Mouse (Mus musculus): Measurements from ENCODE around the gene Dhx32. TPM values are rescaled to one million over a fixed set of nuclear protein-coding genes. Genes with fewer than 3 reads are reported as not detected.
A peak's percentile ranks its signal among the peaks of the same experiment; 100 is the strongest.

Gene Dhx32
- polyA plus RNA-seq, 1 experiment from 2014 or later = 27.7 TPM

DNA sequence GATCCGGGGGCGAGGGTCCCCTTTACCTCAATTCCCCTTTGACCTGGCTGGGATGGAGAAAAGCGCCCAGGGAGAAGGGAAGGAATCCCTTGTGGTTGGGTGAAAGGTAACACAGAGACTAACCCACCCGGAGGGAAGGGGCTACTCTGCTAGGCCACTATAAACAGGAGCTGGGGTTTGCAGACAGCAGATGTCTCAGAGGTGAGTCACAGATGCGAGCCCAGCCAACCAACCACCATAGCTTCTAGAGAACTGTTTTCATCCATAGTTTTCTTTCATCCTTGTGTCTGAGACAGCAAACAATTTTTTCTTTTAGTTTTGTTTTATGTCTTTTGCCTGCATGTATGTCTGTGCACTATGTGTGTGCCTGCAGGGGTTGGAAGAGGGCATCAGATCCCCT, 17.4 kb upstream of the Dhx32 start:
- Histone ChIP-seq H3K27ac (ENCODE audit: low read length) (no peak overlapping the region), H3K36me3 (ENCODE audit: control insufficient read depth, insufficient read depth, low read length) (no peaks in the 10 kb centered on the region), H3K27me3 (ENCODE audit: control insufficient read depth, insufficient read depth, low read depth, low read length) (no peaks in the 10 kb centered on the region), H3K4me2 (ENCODE audit: low read depth, low read length) (no peak overlapping the region), H3K9ac (ENCODE audit: low read length) (no peak overlapping the region), H3K4me3 (ENCODE audit: low read length) (no peak overlapping the region), H3K4me1 (replicated peaks; ENCODE audit: control insufficient read depth, insufficient read depth, low read length) (no peaks in the 10 kb centered on the region), H3K9me3 (ENCODE audit: control insufficient read depth, low read length) (no peaks in the 10 kb centered on the region)
- 67% methylated on average over 5 of the region's 5 CpGs for WGBS
- no peak for ATAC-seq (ENCODE audit: low read depth)

DNA sequence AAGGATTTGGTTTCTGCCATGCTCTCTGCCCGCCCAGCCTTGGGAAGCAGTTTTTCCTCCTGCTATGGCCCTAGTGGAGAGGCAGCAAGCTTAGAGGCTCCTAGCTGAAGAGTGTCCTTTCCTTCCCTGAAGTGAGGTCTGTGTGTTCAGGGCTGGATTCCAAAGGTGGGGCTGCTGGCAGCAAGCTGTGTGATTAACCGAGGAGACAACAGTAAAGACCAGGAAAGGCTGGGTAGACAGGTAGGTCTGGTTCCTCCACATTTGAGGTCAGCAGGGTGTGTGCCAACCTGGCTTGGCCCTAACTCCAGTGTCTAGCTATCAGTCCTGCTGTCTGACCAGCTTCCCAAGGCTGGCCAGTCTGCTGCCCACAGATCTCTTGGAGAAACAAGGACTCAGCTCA, 12.2 kb upstream of the Dhx32 start:
- WGBS = 48% methylated on average over 2 of the region's 2 CpGs
- no peaks in the 10 kb centered on the region for H3K27me3 ChIP-seq (ENCODE audit: control insufficient read depth, insufficient read depth, low read depth, low read length)
- ATAC-seq (ENCODE audit: low read depth) = peak; percentile 47
- no peaks in the 10 kb centered on the region for H3K36me3 ChIP-seq (ENCODE audit: control insufficient read depth, insufficient read depth, low read length)
- H3K9me3 ChIP-seq (ENCODE audit: control insufficient read depth, low read length) = no peaks in the 10 kb centered on the region
- no peak overlapping the region for H3K4me3 ChIP-seq (ENCODE audit: low read length)
- no peak overlapping the region for H3K4me2 ChIP-seq (ENCODE audit: low read depth, low read length)
- no peak overlapping the region for H3K9ac ChIP-seq (ENCODE audit: low read length)
- peaks cover 6% of the 10 kb centered on the region for H3K4me1 ChIP-seq (replicated peaks; ENCODE audit: control insufficient read depth, insufficient read depth, low read length)
- H3K27ac ChIP-seq (ENCODE audit: low read length) = no peak overlapping the region

DNA sequence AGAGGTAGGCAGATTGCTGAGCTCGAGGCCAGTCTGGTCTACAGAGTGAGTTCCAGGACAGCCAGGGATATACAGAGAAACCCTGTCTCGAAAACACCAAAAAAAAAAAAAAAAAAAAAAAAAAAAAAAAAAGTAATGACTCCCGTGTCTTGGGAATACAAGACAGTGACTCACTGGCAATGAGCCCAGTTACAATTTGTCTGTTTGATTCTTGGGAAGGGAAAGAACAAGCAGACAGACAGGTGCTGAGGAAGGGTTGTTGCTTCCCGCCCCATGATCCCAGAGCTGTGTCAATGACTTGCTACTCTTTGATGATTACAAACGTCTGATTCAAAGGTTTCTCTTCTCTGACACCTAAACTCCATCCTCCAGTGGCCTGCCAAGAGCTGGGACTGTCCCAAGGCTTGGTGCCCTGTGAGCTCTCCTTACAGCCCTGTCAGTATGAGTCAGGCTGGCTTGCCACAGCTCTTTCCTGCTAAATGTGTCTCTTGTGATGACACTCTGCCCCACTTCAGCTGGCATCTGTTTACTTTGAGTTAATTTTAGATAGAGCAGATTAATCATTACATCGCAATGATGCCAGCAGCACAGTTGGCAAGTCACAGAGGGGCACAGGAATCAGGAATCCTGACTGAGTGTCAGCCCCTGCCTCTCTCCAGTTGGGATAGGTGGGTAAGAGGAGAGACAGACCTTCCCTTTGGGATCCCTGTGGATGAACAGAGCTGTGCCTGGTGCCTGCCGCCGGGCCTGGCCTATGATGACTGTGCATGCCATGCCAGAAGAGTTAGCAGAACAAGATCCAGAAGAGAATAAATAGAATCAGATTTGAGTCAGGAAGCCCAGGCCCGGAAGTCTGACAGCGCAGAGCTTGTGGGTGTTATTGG, 11.0 kb upstream of the Dhx32 start:
- Histone ChIP-seq H3K27ac (ENCODE audit: low read length) (no peak overlapping the region), H3K9ac (ENCODE audit: low read length) (no peak overlapping the region), H3K27me3 (ENCODE audit: control insufficient read depth, insufficient read depth, low read depth, low read length) (no peaks in the 10 kb centered on the region), H3K4me2 (ENCODE audit: low read depth, low read length) (no peak overlapping the region), H3K9me3 (ENCODE audit: control insufficient read depth, low read length) (no peaks in the 10 kb centered on the region), H3K4me1 (replicated peaks; ENCODE audit: control insufficient read depth, insufficient read depth, low read length) (peaks cover 6% of the 10 kb centered on the region), H3K4me3 (ENCODE audit: low read length) (no peak overlapping the region), H3K36me3 (ENCODE audit: control insufficient read depth, insufficient read depth, low read length) (no peaks in the 10 kb centered on the region)
- peak; percentile 53 for ATAC-seq (ENCODE audit: low read depth)
- WGBS = 38% methylated on average over 10 of the region's 10 CpGs

DNA sequence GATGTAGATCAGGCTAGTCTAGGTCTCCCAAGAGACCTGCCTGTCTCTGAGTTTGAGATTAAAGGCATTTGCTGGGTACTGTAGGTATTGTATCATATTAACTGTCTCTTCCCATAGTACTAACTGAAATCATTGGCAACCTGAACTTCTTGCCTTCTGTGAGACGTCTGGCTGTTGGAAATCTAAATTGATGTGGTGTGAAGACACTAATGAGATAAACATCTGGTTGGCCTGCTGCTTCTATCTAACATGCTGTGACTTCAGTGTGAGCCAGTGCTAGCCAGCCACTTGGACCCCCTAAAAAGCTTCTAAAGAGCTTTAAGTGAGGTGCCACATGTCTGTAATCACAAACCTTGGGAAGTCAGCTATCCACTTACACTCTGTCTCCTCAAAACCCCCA, 10.2 kb upstream of the Dhx32 start:
- Histone ChIP-seq H3K9ac (ENCODE audit: low read length) (no peak overlapping the region), H3K27ac (ENCODE audit: low read length) (no peak overlapping the region), H3K27me3 (ENCODE audit: control insufficient read depth, insufficient read depth, low read depth, low read length) (no peaks in the 10 kb centered on the region), H3K36me3 (ENCODE audit: control insufficient read depth, insufficient read depth, low read length) (no peaks in the 10 kb centered on the region), H3K4me3 (ENCODE audit: low read length) (no peak overlapping the region), H3K4me1 (replicated peaks; ENCODE audit: control insufficient read depth, insufficient read depth, low read length) (peaks cover 6% of the 10 kb centered on the region), H3K4me2 (ENCODE audit: low read depth, low read length) (no peak overlapping the region), H3K9me3 (ENCODE audit: control insufficient read depth, low read length) (no peaks in the 10 kb centered on the region)
- no peak for ATAC-seq (ENCODE audit: low read depth)
- WGBS = 11% methylated on average over 1 of the region's 1 CpGs

- Histone ChIP-seq H3K4me1 (replicated peaks; ENCODE audit: control insufficient read depth, insufficient read depth, low read length) (peaks cover 6% of the 10 kb centered on the region), H3K36me3 (ENCODE audit: control insufficient read depth, insufficient read depth, low read length) (no peaks in the 10 kb centered on the region), H3K9ac (ENCODE audit: low read length) (no peak overlapping the region), H3K27ac (ENCODE audit: low read length) (no peak overlapping the region), H3K4me2 (ENCODE audit: low read depth, low read length) (no peak overlapping the region), H3K4me3 (ENCODE audit: low read length) (no peak overlapping the region), H3K9me3 (ENCODE audit: control insufficient read depth, low read length) (no peaks in the 10 kb centered on the region), H3K27me3 (ENCODE audit: control insufficient read depth, insufficient read depth, low read depth, low read length) (no peaks in the 10 kb centered on the region)
- no peak for ATAC-seq (ENCODE audit: low read depth)
- WGBS = 77% methylated on average over 4 of the region's 4 CpGs
These were observed 8.2 kb upstream of the Dhx32 start for GRCm38 (mm10) chr7:133790608-133791229.

- no peak for ATAC-seq (ENCODE audit: low read depth)
- 91% methylated on average over 4 of the region's 4 CpGs for WGBS
- H3K4me2 ChIP-seq (ENCODE audit: low read depth, low read length) = no peak overlapping the region
- no peaks in the 10 kb centered on the region for H3K9me3 ChIP-seq (ENCODE audit: control insufficient read depth, low read length)
- no peak overlapping the region for H3K27ac ChIP-seq (ENCODE audit: low read length)
- no peak overlapping the region for H3K4me3 ChIP-seq (ENCODE audit: low read length)
- no peaks in the 10 kb centered on the region for H3K36me3 ChIP-seq (ENCODE audit: control insufficient read depth, insufficient read depth, low read length)
- H3K9ac ChIP-seq (ENCODE audit: low read length) = no peak overlapping the region
- H3K4me1 ChIP-seq (replicated peaks; ENCODE audit: control insufficient read depth, insufficient read depth, low read length) = peaks cover 6% of the 10 kb centered on the region
- H3K27me3 ChIP-seq (ENCODE audit: control insufficient read depth, insufficient read depth, low read depth, low read length) = no peaks in the 10 kb centered on the region
These were observed 7.6 kb upstream of the Dhx32 start for GRCm38 (mm10) chr7:133790171-133790570.

- Histone ChIP-seq H3K4me2 (ENCODE audit: low read depth, low read length) (no peak overlapping the region), H3K4me1 (replicated peaks; ENCODE audit: control insufficient read depth, insufficient read depth, low read length) (no peaks in the 10 kb centered on the region; the same call in 1 of the 2 replicates), H3K27me3 (ENCODE audit: control insufficient read depth, insufficient read depth, low read depth, low read length) (no peaks in the 10 kb centered on the region), H3K27ac (ENCODE audit: low read length) (no peak overlapping the region), H3K4me3 (ENCODE audit: low read length) (no peak overlapping the region), H3K36me3 (ENCODE audit: control insufficient read depth, insufficient read depth, low read length) (no peaks in the 10 kb centered on the region), H3K9ac (ENCODE audit: low read length) (no peak overlapping the region), H3K9me3 (ENCODE audit: control insufficient read depth, low read length) (no peaks in the 10 kb centered on the region)
- 59% methylated on average over 3 of the region's 3 CpGs for WGBS
- ATAC-seq (ENCODE audit: low read depth) = no peak
These were observed 5.6 kb upstream of the Dhx32 start for GRCm38 (mm10) chr7:133788147-133788546.

DNA sequence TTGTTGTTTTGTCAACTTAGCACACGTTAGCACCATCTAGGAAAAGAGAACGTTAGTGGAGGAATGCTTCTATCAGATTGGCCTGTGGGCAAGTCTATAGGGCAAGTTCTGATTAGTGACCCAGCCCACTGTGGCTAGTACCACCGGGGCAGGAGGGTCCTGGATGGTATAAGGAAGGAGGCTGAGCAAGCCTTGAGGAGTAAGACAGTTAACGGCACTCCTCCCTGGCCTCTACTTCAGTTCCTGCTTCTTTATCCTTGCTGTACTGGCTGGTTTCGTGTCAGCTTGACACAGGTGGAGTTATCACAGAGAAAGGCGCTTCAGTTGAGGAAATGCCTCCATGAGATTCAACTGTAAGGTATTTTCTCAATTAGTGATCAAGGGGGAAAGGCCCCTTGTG, 5.0 kb upstream of the Dhx32 start:
- Histone ChIP-seq H3K9ac (ENCODE audit: low read length) (no peak overlapping the region), H3K27me3 (ENCODE audit: control insufficient read depth, insufficient read depth, low read depth, low read length) (no peaks in the 10 kb centered on the region), H3K4me1 (replicated peaks; ENCODE audit: control insufficient read depth, insufficient read depth, low read length) (no peaks in the 10 kb centered on the region), H3K27ac (ENCODE audit: low read length) (no peak overlapping the region), H3K4me2 (ENCODE audit: low read depth, low read length) (no peak overlapping the region), H3K36me3 (ENCODE audit: control insufficient read depth, insufficient read depth, low read length) (no peaks in the 10 kb centered on the region), H3K4me3 (ENCODE audit: low read length) (no peak overlapping the region), H3K9me3 (ENCODE audit: control insufficient read depth, low read length) (no peaks in the 10 kb centered on the region)
- WGBS = 81% methylated on average over 6 of the region's 6 CpGs
- no peak for ATAC-seq (ENCODE audit: low read depth)

GRCm38 (mm10) chr7:133781991-133782390, 535 bp downstream of the Dhx32 start:
- no peak overlapping the region for H3K27ac ChIP-seq (ENCODE audit: low read length)
- H3K9ac ChIP-seq (ENCODE audit: low read length) = no peak overlapping the region
- no peak for ATAC-seq (ENCODE audit: low read depth)
- no peak overlapping the region for H3K4me2 ChIP-seq (ENCODE audit: low read depth, low read length)
- WGBS = 45% methylated on average over 6 of the region's 6 CpGs
- H3K4me1 ChIP-seq (replicated peaks; ENCODE audit: control insufficient read depth, insufficient read depth, low read length) = no peaks in the 10 kb centered on the region
- H3K9me3 ChIP-seq (ENCODE audit: control insufficient read depth, low read length) = no peaks in the 10 kb centered on the region
- H3K27me3 ChIP-seq (ENCODE audit: control insufficient read depth, insufficient read depth, low read depth, low read length) = peaks cover 3% of the 10 kb centered on the region; the same call in 1 of the 2 replicates
- H3K4me3 ChIP-seq (ENCODE audit: low read length) = no peak overlapping the region
- H3K36me3 ChIP-seq (ENCODE audit: control insufficient read depth, insufficient read depth, low read length) = no peaks in the 10 kb centered on the region

All from lung, embryonic 16.5 days (tissue).